Mouse (Mus musculus) bone marrow macrophage, adult 2 months (primary cell): ENCODE measurements at regions not wholly inside any gene's neighbourhood (a gene's known extent, or its start where the extent isn't known, plus 50 kb on each side); places are given as distances from the start of the nearest gene placed in this dataset.

Experiments
- H3K27ac ChIP-seq: 2 replicates; pipeline ENCODE4 v1.5.1; 2012; ENCODE audit warnings: low read depth, low read length; ENCODE audit not compliant: insufficient read depth
- H3K4me1 ChIP-seq: 2 replicates; pipeline ENCODE4 v1.6.1; 2012; ENCODE audit warnings: low read length; ENCODE audit not compliant: control insufficient read depth, insufficient read depth
- H3K4me3 ChIP-seq: 2 replicates; pipeline ENCODE4 v1.5.1; 2012; ENCODE audit warnings: mild to moderate bottlenecking, low read length, moderate library complexity; ENCODE audit not compliant: insufficient read depth
- CTCF ChIP-seq: IDR thresholded peaks from 2 replicates; pipeline ENCODE4 v1.5.1; 2012; ENCODE audit warnings: low read depth, mild to moderate bottlenecking, low read length, moderate library complexity
- POLR2A ChIP-seq: IDR thresholded peaks from 2 replicates; pipeline ENCODE4 v1.6.1; 2012; ENCODE audit warnings: mild to moderate bottlenecking, low read depth, low read length, borderline replicate concordance

DNA sequence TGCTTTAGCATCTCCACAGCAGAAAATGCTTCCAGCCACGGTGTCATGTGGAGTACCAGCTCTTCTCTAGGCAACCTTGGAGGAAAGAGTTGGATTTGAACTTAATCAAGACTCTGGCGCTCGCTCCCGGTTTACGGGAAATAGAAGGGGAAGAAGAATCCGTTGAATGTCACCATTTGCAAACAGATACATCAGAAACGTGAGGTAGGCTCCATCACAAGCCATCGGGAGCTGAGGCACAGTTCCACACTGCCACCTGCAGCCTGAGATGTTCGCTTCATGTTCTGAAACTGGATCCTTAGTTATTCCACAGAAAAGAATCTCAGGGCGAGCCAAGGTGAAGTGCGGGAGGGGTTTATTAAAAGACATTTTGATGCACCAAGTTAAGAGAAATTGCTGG lies 148.5 kb downstream of the Atp23 start:
- Histone ChIP-seq H3K27ac (no peak overlapping the region), H3K4me1 (no peaks in the 10 kb centered on the region), H3K4me3 (no peak overlapping the region)
- TF ChIP-seq POLR2A, result no peak
- TF ChIP-seq CTCF, result no peak

DNA sequence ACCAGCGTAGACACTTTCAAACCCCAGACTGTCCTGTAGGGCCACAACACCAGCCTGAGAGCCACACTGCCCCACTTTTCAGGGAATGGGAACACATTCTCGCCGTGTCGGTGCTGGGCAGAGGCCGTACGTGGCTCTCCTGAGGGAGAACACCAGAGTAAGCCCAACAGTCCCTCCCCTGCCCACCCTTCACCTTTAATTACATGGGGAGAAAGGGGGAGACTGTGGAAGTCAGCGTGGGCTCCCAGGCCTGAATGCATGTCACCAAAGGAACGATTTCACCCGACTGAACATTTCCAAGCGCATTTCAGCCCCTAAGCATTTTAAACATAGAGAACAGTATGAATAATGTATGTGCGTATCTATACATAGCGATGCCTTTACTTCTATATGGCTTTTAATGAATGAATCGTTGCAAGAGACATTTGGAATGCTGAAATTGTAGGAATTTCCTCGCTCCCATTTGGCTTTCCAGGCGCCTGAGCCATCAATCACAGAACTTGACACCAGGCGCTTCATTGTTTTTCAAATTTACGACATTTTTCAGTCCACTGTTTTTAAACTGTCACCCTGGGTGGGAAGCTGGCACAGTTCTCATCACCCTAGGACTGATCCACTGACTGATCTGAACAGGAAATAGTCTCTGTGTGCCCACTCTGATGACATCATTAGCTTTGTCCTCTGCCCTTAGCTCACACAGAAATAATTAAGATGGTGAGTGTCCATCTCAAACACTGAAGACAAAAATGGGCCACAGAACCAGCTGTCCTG lies 152.3 kb downstream of the Atp23 start:
- H3K4me3 ChIP-seq, result no peak overlapping the region
- H3K27ac ChIP-seq, result no peak overlapping the region
- TF ChIP-seq CTCF (no peak), POLR2A (no peak)
- no peaks in the 10 kb centered on the region for H3K4me1 ChIP-seq

DNA sequence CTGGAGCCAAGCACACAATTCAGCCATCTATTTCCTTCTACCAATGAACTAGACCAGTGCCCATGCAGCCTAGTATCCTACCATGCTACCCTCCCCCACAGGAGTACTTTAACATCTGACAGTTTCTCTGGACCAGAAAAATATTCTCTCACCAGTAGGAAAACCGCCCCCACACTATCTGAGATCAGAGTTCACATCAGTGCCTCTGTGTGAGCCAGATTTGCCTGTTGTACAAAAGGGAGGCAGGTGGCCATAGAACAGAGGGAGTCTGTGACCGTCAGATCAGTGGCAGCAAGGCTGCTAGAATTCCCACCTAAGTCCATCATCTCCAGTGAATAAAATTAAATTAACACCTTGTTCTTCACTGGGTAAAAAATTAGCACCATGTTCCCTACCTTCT lies 166.5 kb downstream of the Atp23 start:
- Histone ChIP-seq H3K27ac (no peak overlapping the region), H3K4me1 (no peaks in the 10 kb centered on the region), H3K4me3 (no peak overlapping the region)
- TF ChIP-seq POLR2A (no peak), CTCF (no peak)

DNA sequence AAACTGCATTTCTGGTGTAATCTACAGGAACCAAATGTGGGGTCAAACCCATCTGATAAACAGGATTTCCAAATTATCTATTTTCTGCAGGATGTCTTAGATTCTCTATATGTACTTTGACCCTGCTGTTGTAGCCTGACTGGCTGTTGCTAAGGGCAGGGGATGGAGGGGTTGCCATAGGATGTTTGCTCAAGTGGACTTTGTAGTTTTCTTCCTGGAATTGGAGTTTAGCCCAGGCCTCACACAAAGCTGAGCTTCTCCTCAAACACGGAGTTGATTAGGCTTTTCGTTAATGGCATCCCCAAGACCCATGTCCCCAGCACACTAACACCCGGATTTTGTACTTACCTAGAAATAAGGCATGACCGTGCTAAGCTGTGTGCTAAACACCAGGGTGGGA lies 173.3 kb downstream of the Atp23 start:
- no peaks in the 10 kb centered on the region for H3K4me1 ChIP-seq
- H3K4me3 ChIP-seq, result no peak overlapping the region
- TF ChIP-seq CTCF (no peak), POLR2A (no peak)
- no peak overlapping the region for H3K27ac ChIP-seq

DNA sequence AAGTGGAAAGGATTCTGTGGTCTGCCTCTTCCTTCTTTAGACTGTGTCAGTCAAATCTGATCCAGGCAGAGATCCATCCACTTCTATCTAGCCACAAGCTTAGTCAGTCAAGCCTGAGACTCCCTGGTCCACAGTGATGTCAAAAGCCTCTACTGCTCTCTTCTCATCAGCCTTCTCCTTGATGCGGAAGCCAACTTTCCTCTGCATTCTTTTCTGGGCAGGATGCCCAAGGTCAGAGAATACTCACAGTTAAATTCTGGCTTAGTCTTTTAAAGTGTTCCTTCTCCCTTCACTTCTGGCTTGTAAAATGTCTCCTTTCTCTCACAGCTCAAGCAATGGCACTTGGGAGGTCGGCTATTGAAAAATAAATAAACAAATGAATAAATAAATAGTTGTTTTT lies 183.2 kb downstream of the Atp23 start:
- H3K4me3 ChIP-seq, result no peak overlapping the region
- H3K27ac ChIP-seq, result no peak overlapping the region
- no peaks in the 10 kb centered on the region for H3K4me1 ChIP-seq
- no peak for TF ChIP-seq CTCF
- TF ChIP-seq POLR2A, result no peak

DNA sequence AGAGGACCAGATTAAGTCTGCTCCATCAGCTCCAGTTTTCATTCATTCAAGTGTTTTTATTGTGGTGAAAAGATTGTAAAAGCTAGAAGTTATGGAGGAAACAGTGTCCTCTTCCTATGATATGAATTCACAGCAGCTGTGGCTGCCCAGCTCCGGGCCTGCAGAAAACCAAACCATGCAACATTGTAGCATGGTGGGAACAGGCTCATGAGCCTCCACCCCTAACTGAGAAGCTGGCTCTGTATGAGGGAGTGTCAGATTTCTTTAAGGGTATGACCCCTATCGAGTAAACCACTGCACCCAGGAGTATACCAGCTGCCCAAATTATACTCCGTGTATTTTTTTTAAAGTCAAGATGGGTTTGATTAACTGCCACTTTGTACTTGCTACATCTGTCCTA lies 189.4 kb downstream of the Atp23 start:
- no peaks in the 10 kb centered on the region for H3K4me1 ChIP-seq
- H3K27ac ChIP-seq, result no peak overlapping the region
- no peak for TF ChIP-seq POLR2A
- TF ChIP-seq CTCF, result no peak
- no peak overlapping the region for H3K4me3 ChIP-seq

DNA sequence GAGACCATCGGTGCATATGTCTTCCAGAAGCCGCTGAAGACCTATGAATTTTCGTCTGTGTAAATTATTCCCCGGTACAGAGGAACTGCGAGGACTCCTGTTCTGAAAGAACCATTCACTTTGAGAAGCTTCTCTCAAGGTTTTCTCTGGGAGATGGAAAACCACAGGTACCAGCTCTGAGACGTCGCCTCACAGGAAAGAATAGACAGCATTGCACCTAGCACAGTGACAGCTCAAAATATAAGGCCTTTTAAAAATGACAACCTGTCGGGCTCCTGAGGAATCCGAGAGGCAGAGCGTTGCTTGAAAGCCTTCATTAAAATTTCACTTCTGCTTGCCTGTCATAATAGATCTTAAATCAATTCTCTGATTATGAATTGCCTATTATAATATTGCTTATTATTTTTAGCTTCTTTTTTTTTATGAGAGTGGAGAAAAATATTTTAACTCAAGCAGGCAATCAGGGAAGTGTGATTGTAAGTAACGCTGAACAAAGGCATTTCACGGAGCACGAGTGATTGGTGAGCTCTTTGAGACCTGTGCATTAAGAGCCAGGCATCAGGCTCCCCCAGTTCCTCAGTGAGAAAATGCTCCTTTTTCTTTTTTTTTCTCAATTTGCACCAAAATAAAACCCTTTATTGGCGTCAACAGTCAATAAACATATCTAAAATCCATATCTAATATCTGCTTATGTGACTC lies 191.8 kb downstream of the Atp23 start:
- no peak overlapping the region for H3K27ac ChIP-seq
- no peaks in the 10 kb centered on the region for H3K4me1 ChIP-seq
- TF ChIP-seq POLR2A, result no peak
- no peak for TF ChIP-seq CTCF
- no peak overlapping the region for H3K4me3 ChIP-seq

DNA sequence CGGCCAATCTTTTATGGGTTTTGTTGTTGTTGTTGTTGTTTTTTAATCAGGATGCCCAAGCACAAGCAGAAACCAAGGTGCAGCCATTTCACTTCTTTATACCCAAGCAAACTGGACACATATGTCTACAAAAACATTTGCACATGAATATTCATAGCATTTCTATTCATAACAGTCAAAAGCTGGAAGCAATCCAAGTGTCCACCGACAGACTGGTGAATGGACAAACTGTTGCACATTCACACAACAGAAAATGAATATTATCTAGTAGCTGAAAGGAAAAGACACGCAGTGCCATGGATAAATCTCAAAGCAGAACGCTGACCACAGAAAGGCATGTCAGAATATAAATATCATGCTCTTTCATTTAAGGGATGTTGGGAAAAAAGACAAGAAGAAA lies 192.4 kb downstream of the Atp23 start:
- H3K4me1 ChIP-seq, result no peaks in the 10 kb centered on the region
- TF ChIP-seq CTCF, result no peak
- TF ChIP-seq POLR2A, result no peak
- H3K4me3 ChIP-seq, result no peak overlapping the region
- no peak overlapping the region for H3K27ac ChIP-seq

DNA sequence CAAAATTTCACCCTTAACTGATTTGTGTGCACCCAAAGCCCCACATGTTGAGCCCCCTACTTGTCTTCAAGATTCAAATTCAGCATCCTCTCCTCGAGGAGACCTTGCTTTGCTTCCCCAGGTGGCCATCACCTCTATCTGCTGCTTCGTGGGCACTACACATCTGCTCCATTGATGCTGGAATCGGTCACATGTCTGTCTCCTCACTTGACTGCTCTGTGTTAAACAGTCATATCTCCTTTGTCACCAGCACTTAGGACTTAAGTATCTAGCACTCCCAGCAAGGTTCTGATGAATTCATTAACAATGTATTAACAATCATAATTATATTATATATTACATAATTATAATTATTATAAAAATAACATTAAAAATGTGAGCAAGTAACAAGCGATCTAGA lies 192.9 kb downstream of the Atp23 start:
- Histone ChIP-seq H3K4me1 (no peaks in the 10 kb centered on the region), H3K27ac (no peak overlapping the region), H3K4me3 (no peak overlapping the region)
- TF ChIP-seq CTCF, result no peak
- TF ChIP-seq POLR2A, result no peak

DNA sequence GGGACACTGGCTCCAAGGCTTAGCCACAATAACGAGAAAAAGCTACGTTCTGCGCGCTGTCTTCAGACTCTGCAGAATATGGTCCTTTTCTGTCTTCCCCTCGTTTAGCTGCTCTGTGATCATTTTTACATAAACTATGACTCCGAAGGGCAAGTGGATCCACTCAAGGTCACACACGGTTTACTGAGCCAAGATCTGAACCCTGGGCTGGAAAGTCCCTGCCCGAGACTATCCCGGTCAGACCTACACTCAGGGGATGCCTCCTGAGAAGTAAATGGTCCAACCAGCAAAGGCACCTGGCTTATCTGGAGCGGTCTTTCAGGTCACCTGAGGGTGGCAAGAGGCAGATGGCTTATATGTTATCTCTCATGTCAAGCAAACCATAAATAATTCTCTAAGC lies 204.1 kb downstream of the Atp23 start:
- TF ChIP-seq CTCF (no peak), POLR2A (no peak)
- H3K4me1 ChIP-seq, result no peaks in the 10 kb centered on the region
- H3K4me3 ChIP-seq, result no peak overlapping the region
- no peak overlapping the region for H3K27ac ChIP-seq
